Mouse (Mus musculus) heart, postnatal 0 days (tissue): ENCODE measurements at regions not wholly inside any gene's neighbourhood (a gene's known extent, or its start where the extent isn't known, plus 50 kb on each side); places are given as distances from the start of the nearest gene placed in this dataset.

Experiments
- ATAC-seq: fragments of 200-750 bp; cut with Nextera tagmentation; 2 replicates; pipeline ENCODE4 v1.8.0; 2017; ENCODE audit warnings: low read depth, moderate number of reproducible peaks, moderate library complexity; ENCODE audit not compliant: insufficient read depth
- DNase-seq: peaks from one replicate; pipeline ENCODE4 v3.0.0-alpha.2; 2016; ENCODE audit warnings: low spot score
- H3K27ac ChIP-seq: fragments of 300-500 bp; sonication (generic); 2 replicates; pipeline ENCODE4 v1.5.1; 2014; ENCODE audit warnings: low read depth, mild to moderate bottlenecking
- H3K27me3 ChIP-seq: fragments of 300-500 bp; sonication (generic); 2 replicates; pipeline ENCODE4 v1.6.1; 2014; ENCODE audit warnings: low read length, mixed read lengths; ENCODE audit not compliant: control insufficient read depth, insufficient read depth
- H3K36me3 ChIP-seq: fragments of 300-500 bp; sonication (generic); replicated peaks from 2 replicates; pipeline ENCODE4 v1.6.1; 2014; ENCODE audit warnings: low read length, mixed read lengths; ENCODE audit not compliant: control insufficient read depth, insufficient read depth
- H3K4me1 ChIP-seq: fragments of 300-500 bp; sonication (generic); 2 replicates; pipeline ENCODE4 v1.6.1; 2014; ENCODE audit warnings: antibody characterized with exemption; ENCODE audit not compliant: control insufficient read depth, insufficient read depth
- H3K4me2 ChIP-seq: fragments of 300-500 bp; sonication (generic); 2 replicates; pipeline ENCODE4 v1.6.1; 2014; ENCODE audit warnings: low read depth, mild to moderate bottlenecking, low read length, moderate library complexity
- H3K4me3 ChIP-seq: fragments of 300-500 bp; sonication (generic); 2 replicates; pipeline ENCODE4 v1.5.1; 2014; ENCODE audit warnings: low read depth, low read length
- H3K9ac ChIP-seq: fragments of 300-500 bp; sonication (generic); replicated peaks from 2 replicates; pipeline ENCODE4 v1.6.1; 2014; ENCODE audit warnings: low read depth, low read length, mixed read lengths
- H3K9me3 ChIP-seq: fragments of 300-500 bp; sonication (generic); replicated peaks from 2 replicates; pipeline ENCODE4 v1.6.1; 2016; ENCODE audit warnings: low read length; ENCODE audit not compliant: control insufficient read depth
- CTCF ChIP-seq: IDR thresholded peaks from 2 replicates; pipeline ENCODE4 v1.5.1; 2016; ENCODE audit warnings: antibody characterized with exemption, control low read depth, low read depth
- EP300 ChIP-seq: IDR thresholded peaks from 2 replicates; pipeline ENCODE4 v1.6.1; 2016; ENCODE audit warnings: antibody characterized with exemption, low read depth
- WGBS: fragments of 180-500 bp; shearing (Covaris S2); extraction: QIAGEN DNeasy Blood & Tissue Kit; methylation state at CpG from one replicate; pipeline ENCODE4 v1.1.7; 2014; 5-methylcytosine and 5-hydroxymethylcytosine counted together

DNA sequence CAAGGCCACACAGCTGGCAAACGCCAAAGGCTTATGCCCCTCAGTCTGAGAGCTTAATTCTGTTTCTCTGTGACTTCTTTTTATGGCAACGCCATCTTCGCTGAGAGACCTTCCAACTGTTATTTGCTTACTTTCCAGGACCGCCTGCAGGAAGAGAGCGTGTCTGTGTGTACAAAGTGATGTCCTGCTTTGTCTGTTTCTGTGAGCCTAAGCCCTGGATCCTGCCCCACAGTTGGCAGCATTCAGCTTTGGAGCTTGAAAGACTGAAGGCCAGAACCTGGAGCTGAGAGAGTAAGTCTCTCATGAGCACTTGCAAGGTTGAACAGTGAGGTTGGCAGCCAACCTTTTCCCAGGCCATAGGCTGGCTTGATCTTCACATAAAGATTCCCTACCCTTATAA is 212.8 kb downstream of the Dact1 start:
- Histone ChIP-seq H3K27me3 (no peaks in the 10 kb centered on the region), H3K9ac (no peak overlapping the region), H3K27ac (no peak overlapping the region), H3K4me2 (no peak overlapping the region), H3K9me3 (no peaks in the 10 kb centered on the region), H3K4me3 (no peak overlapping the region), H3K4me1 (no peaks in the 10 kb centered on the region), H3K36me3 (no peaks in the 10 kb centered on the region)
- TF ChIP-seq EP300 (no peak), CTCF (no peak)
- 78% methylated on average over 5 of the region's 5 CpGs for WGBS
- ATAC-seq (no peak), DNase-seq (no peak)

DNA sequence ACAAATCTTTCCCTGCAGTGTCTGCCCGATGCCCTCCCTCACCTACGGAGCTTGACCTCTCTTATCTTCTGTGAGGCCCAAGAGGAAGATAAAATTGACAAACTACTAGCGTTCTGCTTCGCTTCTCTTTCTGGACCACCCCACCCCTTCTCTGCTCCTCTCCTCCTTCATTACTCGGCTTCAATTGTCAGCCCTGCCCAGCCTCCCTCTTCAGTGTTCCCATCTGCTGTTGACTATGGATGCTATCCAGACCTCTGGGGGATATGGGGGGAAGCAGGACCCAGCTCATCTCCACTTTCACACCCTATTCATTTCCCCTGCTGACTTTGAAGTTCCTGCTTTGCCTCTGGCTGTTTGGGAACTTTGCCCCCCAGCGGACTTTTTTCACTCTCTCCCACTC is 214.5 kb downstream of the Dact1 start:
- H3K9me3 ChIP-seq = no peaks in the 10 kb centered on the region
- H3K36me3 ChIP-seq = no peaks in the 10 kb centered on the region
- no peaks in the 10 kb centered on the region for H3K4me1 ChIP-seq
- H3K27ac ChIP-seq = no peak overlapping the region
- no peaks in the 10 kb centered on the region for H3K27me3 ChIP-seq
- DNase-seq (no peak), ATAC-seq (no peak)
- TF ChIP-seq CTCF (no peak), EP300 (no peak)
- 17% methylated on average over 6 of the region's 6 CpGs for WGBS
- no peak overlapping the region for H3K4me2 ChIP-seq
- H3K9ac ChIP-seq = no peak overlapping the region
- H3K4me3 ChIP-seq = no peak overlapping the region

DNA sequence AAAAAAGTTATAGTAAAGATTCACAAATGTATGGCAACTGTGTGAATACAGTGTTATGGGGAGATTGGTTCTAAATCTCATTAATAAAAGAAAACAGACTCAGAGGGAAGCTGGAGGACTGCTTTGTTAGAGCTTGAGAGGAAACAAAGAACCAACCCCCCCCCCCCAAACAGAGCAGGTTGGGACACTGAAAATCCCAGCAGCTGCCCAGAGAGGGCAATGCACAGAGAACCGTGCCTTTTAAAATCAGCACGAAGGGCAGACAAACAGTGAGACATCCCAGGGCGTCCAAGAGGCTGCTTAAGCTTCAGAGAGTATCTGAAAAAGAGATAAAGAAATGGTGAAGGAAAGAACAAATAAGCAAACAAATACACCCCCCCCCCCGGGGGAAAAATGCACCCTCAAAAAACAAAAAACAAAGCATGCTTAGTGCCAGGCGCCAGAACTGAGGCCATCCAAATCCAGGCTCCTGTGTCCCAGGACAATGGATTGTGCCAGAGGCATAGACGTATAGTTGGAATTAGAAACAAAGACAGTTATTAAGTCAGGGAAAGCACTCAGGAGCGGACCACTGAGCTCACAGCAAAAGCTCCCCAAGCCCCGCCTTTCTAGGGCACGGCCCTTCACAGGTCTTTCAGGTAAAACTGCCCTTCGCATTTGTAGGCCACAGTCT is 215.7 kb downstream of the Dact1 start:
- DNase-seq (no peak), ATAC-seq (no peak)
- Histone ChIP-seq H3K27me3 (no peaks in the 10 kb centered on the region), H3K36me3 (no peaks in the 10 kb centered on the region), H3K4me2 (no peak overlapping the region), H3K27ac (no peak overlapping the region), H3K9ac (no peak overlapping the region), H3K9me3 (no peaks in the 10 kb centered on the region), H3K4me1 (no peaks in the 10 kb centered on the region), H3K4me3 (no peak overlapping the region)
- 64% methylated on average over 10 of the region's 10 CpGs for WGBS
- TF ChIP-seq CTCF (no peak), EP300 (no peak)

DNA sequence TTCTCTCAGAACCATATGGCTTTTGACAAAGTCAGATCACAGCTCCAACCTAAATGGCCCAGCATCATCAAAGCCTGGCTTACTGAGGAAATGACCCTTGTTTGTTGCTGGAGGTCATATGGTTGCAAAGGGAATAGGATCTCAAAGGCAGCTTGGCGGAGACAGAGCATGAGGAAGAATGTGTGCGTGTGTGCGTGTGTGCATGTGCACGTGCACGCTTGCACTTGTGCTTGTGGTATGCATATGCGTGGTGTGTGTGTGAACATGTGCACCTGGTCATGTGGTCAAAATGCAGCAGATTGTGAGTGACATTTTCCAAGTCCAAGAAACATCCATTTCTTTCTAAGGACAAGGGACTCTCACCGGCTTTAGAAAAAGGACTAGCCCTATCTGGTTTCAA is 216.9 kb downstream of the Dact1 start:
- no peak for DNase-seq
- Histone ChIP-seq H3K36me3 (no peaks in the 10 kb centered on the region), H3K27ac (no peak overlapping the region), H3K9me3 (no peaks in the 10 kb centered on the region), H3K4me2 (no peak overlapping the region), H3K4me1 (no peaks in the 10 kb centered on the region), H3K27me3 (no peaks in the 10 kb centered on the region), H3K9ac (no peak overlapping the region), H3K4me3 (no peak overlapping the region)
- 87% methylated on average over 7 of the region's 7 CpGs for WGBS
- TF ChIP-seq EP300 (no peak), CTCF (no peak)
- no peak for ATAC-seq

DNA sequence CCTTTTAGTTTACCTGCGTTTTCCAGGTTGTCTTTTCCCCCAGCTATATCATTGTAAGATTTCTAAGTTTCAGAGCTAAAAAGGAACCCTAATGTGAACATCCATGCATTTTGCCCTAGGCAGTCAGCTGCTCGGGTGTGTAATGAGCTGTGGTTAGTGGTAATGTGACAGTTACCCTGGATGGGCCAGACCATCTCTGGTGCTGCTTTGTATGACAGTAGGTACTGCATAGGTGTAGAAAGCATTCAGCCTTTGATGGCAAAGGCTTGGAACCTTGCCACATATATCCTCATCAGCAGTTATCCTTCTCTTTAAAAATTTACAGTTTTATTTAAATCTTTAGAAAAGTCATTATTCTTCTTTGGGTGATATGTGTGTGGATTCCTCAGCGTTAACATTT is 222.5 kb downstream of the Dact1 start:
- DNase-seq = no peak
- 66% methylated on average over 3 of the region's 3 CpGs for WGBS
- Histone ChIP-seq H3K4me1 (no peaks in the 10 kb centered on the region), H3K27me3 (no peaks in the 10 kb centered on the region), H3K27ac (no peak overlapping the region), H3K36me3 (no peaks in the 10 kb centered on the region), H3K4me3 (no peak overlapping the region), H3K4me2 (no peak overlapping the region), H3K9ac (no peak overlapping the region), H3K9me3 (no peaks in the 10 kb centered on the region)
- ATAC-seq = no peak
- no peak for TF ChIP-seq CTCF
- no peak for TF ChIP-seq EP300
